ENCODE assay signal across 25 mouse cellular contexts in the genomic region with DNA sequence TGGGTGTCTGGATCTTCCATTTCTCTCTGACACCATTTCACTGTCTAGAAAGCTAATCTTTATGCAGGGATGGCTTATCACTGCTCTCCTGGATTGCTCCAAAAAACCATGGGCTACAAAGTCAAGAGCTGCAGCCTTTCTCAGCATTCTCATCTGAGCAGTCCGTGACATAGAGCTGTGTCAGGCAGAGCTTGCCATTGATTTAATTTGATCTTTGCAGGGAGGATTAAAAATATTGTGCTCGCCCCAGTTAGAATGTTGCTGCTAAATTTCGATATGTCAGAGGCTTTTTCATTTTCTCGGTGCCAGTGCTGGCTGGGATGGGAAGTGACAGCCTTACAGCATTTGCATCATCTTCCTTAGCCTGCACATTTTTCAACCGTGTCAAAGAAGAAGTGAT.
DNase-seq lines count a peak whose midpoint lies in the region; ATAC-seq and TF ChIP-seq lines count a peak whose summit lies in the region.
"Had no signal": no experiment of that assay in that cellular context is flagged by ENCODE, and none has a peak within 500 bp of the region (broad histone marks: within the 10 kb centered on the region; RNA-seq: fewer than 3 reads in every experiment).

No protein-coding gene starts in this region.

- ATAC-seq in forebrain, embryonic 16.5 days, result no peak
- ATAC-seq in embryonic facial prominence, embryonic 13.5 days (ENCODE audit: insufficient number of reproducible peaks, insufficient read depth, low FRiP score, low TSS enrichment, low read depth), result no peak
- no peak for ATAC-seq in midbrain, postnatal 0 days (ENCODE audit: low FRiP score)
- ATAC-seq in kidney, embryonic 16.5 days (ENCODE audit: low FRiP score, low TSS enrichment), result no peak
- ATAC-seq: CD4-positive, CD25-positive, alpha-beta regulatory T cell, adult 4 months; Patski had no signal

- H3K9me3 ChIP-seq in forebrain, embryonic 10.5 days, result no peaks in the 10 kb centered on the region
- no peaks in the 10 kb centered on the region for H3K9me3 ChIP-seq in forebrain, embryonic 16.5 days (ENCODE audit: control insufficient read depth, low read length)
- H3K9me3 ChIP-seq in embryonic facial prominence, embryonic 13.5 days, result no peaks in the 10 kb centered on the region
- no peaks in the 10 kb centered on the region for H3K9me3 ChIP-seq in midbrain, postnatal 0 days (ENCODE audit: low read length)
- no peaks in the 10 kb centered on the region for H3K9me3 ChIP-seq in kidney, embryonic 16.5 days (ENCODE audit: low read length)
- H3K9me3 ChIP-seq: hindbrain, embryonic 15.5 days; neural tube, embryonic 15.5 days had no signal

- H3K9ac ChIP-seq in forebrain, embryonic 16.5 days (replicated peaks; ENCODE audit: low read depth, low read length), result no peak overlapping the region
- no peak overlapping the region for H3K9ac ChIP-seq in embryonic facial prominence, embryonic 13.5 days
- no peak overlapping the region for H3K9ac ChIP-seq in midbrain, postnatal 0 days (replicated peaks; ENCODE audit: low read length, poor library complexity, severe bottlenecking)
- no peak overlapping the region for H3K9ac ChIP-seq in kidney, embryonic 16.5 days (replicated peaks; ENCODE audit: low read length)
- H3K9ac ChIP-seq: hindbrain, embryonic 15.5 days; neural tube, embryonic 15.5 days had no signal

- H3K4me3 ChIP-seq in forebrain, embryonic 10.5 days, result no peak overlapping the region
- H3K4me3 ChIP-seq in forebrain, embryonic 16.5 days (replicated peaks; ENCODE audit: low read length), result no peak overlapping the region
- H3K4me3 ChIP-seq in left cerebral cortex, adult 2 months, result no peak overlapping the region
- H3K4me3 ChIP-seq in embryonic facial prominence, embryonic 13.5 days, result no peak overlapping the region
- H3K4me3 ChIP-seq in midbrain, postnatal 0 days (ENCODE audit: low read depth, low read length), result no peak overlapping the region
- H3K4me3 ChIP-seq in kidney, embryonic 16.5 days (ENCODE audit: low read length), result no peak overlapping the region
- H3K4me3 ChIP-seq: hindbrain, embryonic 15.5 days; neural tube, embryonic 15.5 days had no signal

- H3K27me3 ChIP-seq in forebrain, embryonic 10.5 days (ENCODE audit: poor library complexity, severe bottlenecking), result no peaks in the 10 kb centered on the region
- no peaks in the 10 kb centered on the region for H3K27me3 ChIP-seq in forebrain, embryonic 16.5 days (replicated peaks; ENCODE audit: control insufficient read depth, insufficient read depth, low read length)
- H3K27me3 ChIP-seq in embryonic facial prominence, embryonic 13.5 days, result no peaks in the 10 kb centered on the region
- no peaks in the 10 kb centered on the region for H3K27me3 ChIP-seq in midbrain, postnatal 0 days (ENCODE audit: insufficient read depth, low read length)
- no peaks in the 10 kb centered on the region for H3K27me3 ChIP-seq in kidney, embryonic 16.5 days (ENCODE audit: insufficient read depth, low read length)
- H3K27me3 ChIP-seq: hindbrain, embryonic 15.5 days; neural tube, embryonic 15.5 days had no signal

- H3K4me1 ChIP-seq in forebrain, embryonic 10.5 days, result no peaks in the 10 kb centered on the region; the same call in 1 of the 2 replicates
- H3K4me1 ChIP-seq in forebrain, embryonic 16.5 days (replicated peaks; ENCODE audit: control insufficient read depth, insufficient read depth, low read length), result no peaks in the 10 kb centered on the region
- peaks cover 6% of the 10 kb centered on the region; the same call in 1 of the 2 replicates for H3K4me1 ChIP-seq in embryonic facial prominence, embryonic 13.5 days
- no peaks in the 10 kb centered on the region for H3K4me1 ChIP-seq in midbrain, postnatal 0 days (ENCODE audit: insufficient read depth, low read length)
- H3K4me1 ChIP-seq in kidney, embryonic 16.5 days (ENCODE audit: insufficient read depth, low read length), result no peaks in the 10 kb centered on the region
- H3K4me1 ChIP-seq: hindbrain, embryonic 15.5 days; neural tube, embryonic 15.5 days had no signal

- no peak for DNase-seq in forebrain, embryonic 10.5 days (ENCODE audit: extremely low spot score, low spot score)
- DNase-seq in left cerebral cortex, adult 2 months (ENCODE audit: extremely low spot score in 1 of 2, low spot score in 2 of 2), result no peak
- DNase-seq in left cerebral cortex, adult 11 months (ENCODE audit: low spot score), result no peak
- no peak for DNase-seq in midbrain, postnatal 0 days (ENCODE audit: low spot score)
- DNase-seq in cerebellum, adult 18-20 months, result no peak
- DNase-seq: adrenal gland, adult 8-10 months; cerebellum, postnatal 25 days; heart, postnatal 10 days; kidney, adult 11 months; layer of hippocampus, postnatal 36 days; lung, adult 2 months; lung, postnatal 36 days; right cerebral cortex, postnatal 14 days; spleen, adult 18-20 months; thymus, postnatal 36 days had no signal

- 0 out of 2 replicates have a peak overlapping the region, but pooled peaks have one; percentile 8 for H3K27ac ChIP-seq in forebrain, embryonic 10.5 days
- no peak overlapping the region for H3K27ac ChIP-seq in forebrain, embryonic 16.5 days (ENCODE audit: low read length)
- peak overlapping the region; percentile 41; the same call in 1 of the 2 replicates for H3K27ac ChIP-seq in left cerebral cortex, adult 2 months
- H3K27ac ChIP-seq in embryonic facial prominence, embryonic 13.5 days, result peak overlapping the region; percentile 1; the same call in 1 of the 2 replicates
- H3K27ac ChIP-seq in midbrain, postnatal 0 days (ENCODE audit: low read depth, low read length), result no peak overlapping the region
- H3K27ac ChIP-seq in kidney, embryonic 16.5 days (ENCODE audit: low read length), result no peak overlapping the region
- H3K27ac ChIP-seq: hindbrain, embryonic 15.5 days; kidney, postnatal 0 days; neural tube, embryonic 15.5 days had no signal

- 83% methylated on average over 5 of the region's 5 CpGs for WGBS in forebrain, embryonic 10.5 days
- WGBS in forebrain, embryonic 16.5 days, result 61% methylated on average over 5 of the region's 5 CpGs
- WGBS in embryonic facial prominence, embryonic 13.5 days, result 31% methylated on average over 5 of the region's 5 CpGs
- 29% methylated on average over 5 of the region's 5 CpGs for WGBS in midbrain, postnatal 0 days
- WGBS in kidney, embryonic 16.5 days, result 76% methylated on average over 5 of the region's 5 CpGs

- intact Hi-C loops in left cerebral cortex, adult 2 months (cut with DNase I), result no loop called here

- H3K4me2 ChIP-seq in forebrain, embryonic 16.5 days (ENCODE audit: low read length), result no peak overlapping the region
- no peak overlapping the region for H3K4me2 ChIP-seq in embryonic facial prominence, embryonic 13.5 days
- peak overlapping the region; percentile 18; the same call in 1 of the 2 replicates for H3K4me2 ChIP-seq in midbrain, postnatal 0 days (ENCODE audit: low read depth, low read length, poor library complexity, severe bottlenecking)
- no peak overlapping the region for H3K4me2 ChIP-seq in kidney, embryonic 16.5 days (replicated peaks; ENCODE audit: low read depth, low read length)
- H3K4me2 ChIP-seq: heart, embryonic 11.5 days; hindbrain, embryonic 15.5 days; liver, embryonic 11.5 days; neural tube, embryonic 15.5 days had no signal

- no peaks in the 10 kb centered on the region for H3K36me3 ChIP-seq in forebrain, embryonic 10.5 days (replicated peaks)
- no peaks in the 10 kb centered on the region for H3K36me3 ChIP-seq in forebrain, embryonic 16.5 days (ENCODE audit: control insufficient read depth, insufficient read depth)
- H3K36me3 ChIP-seq in embryonic facial prominence, embryonic 13.5 days, result no peaks in the 10 kb centered on the region
- no peaks in the 10 kb centered on the region for H3K36me3 ChIP-seq in midbrain, postnatal 0 days (ENCODE audit: insufficient read depth, low read length)
- no peaks in the 10 kb centered on the region for H3K36me3 ChIP-seq in kidney, embryonic 16.5 days (ENCODE audit: insufficient read depth, low read length)
- H3K36me3 ChIP-seq: hindbrain, embryonic 15.5 days; neural tube, embryonic 15.5 days had no signal

- TF ChIP-seq CTCF in left cerebral cortex, adult 2 months (IDR thresholded peaks at IDR 0.05), result no peak
- no peak for TF ChIP-seq CTCF in midbrain, postnatal 0 days (IDR thresholded peaks at IDR 0.05)

Comparison
In these comparisons a context has a peak if more than half of its experiments do, and no peak if none do; other contexts are left out.
1. H3K27ac ChIP-seq: peak in forebrain, embryonic 10.5 days (single experiment), left cerebral cortex, adult 2 months (single experiment) and embryonic facial prominence, embryonic 13.5 days (single experiment); none in forebrain, embryonic 16.5 days (single experiment), midbrain, postnatal 0 days (single experiment) and kidney, embryonic 16.5 days (single experiment).